Mouse (Mus musculus): Measurements from ENCODE around the gene Khdc4. TPM values are rescaled to one million over a fixed set of nuclear protein-coding genes. Genes with fewer than 3 reads are reported as not detected.

The Khdc4 gene
- total and polyA plus RNA-seq, 3 experiments: 35.2 to 56.6 (median 53.6) TPM

- in situ Hi-C loops (cut with MboI; ENCODE audit: low pct_ligation_motif_present, low pct_unique_long_range_greater_than_20kb, low sequenced_read_pairs): loop anchor here (5.0 to 25.0 kb wide), 3 partner anchors 41 to 176 kb away; no protein-coding TSS in a partner anchor
Observed at GRCm38 (mm10) chr3:88685958-88686451, 402 bp downstream of the Khdc4 start.

GRCm38 (mm10) chr3:88686734-88687611, 1.4 kb downstream of the Khdc4 start:
- Histone ChIP-seq H3K9ac (ENCODE audit: insufficient read depth, low read depth) (peak overlapping the region; percentile 74), H3K27me3 (replicated peaks) (no peaks in the 10 kb centered on the region), H3K79me2 (replicated peaks; ENCODE audit: control insufficient read depth, extremely low read depth, insufficient read depth, poor library complexity, severe bottlenecking) (peaks cover 52% of the 10 kb centered on the region), H3K4me2 (ENCODE audit: insufficient read depth, low read depth, poor library complexity, severe bottlenecking) (peak overlapping the region; percentile 61), H3K9me3 (replicated peaks; ENCODE audit: low read length) (no peaks in the 10 kb centered on the region), H3K4me3 (replicated peaks in 1 of 3; ENCODE audit: low read depth in 2 of 3, low read length in 2 of 3, poor library complexity in 1 of 3) (peak overlapping the region; percentile 77 to 97 (median 92)), H3K27ac (ENCODE audit: insufficient read depth, low read depth) (no peak overlapping the region), H3K4me1 (ENCODE audit: control insufficient read depth in 1 of 2, insufficient read depth in 2 of 2) (peaks cover 0 to 17% of the 10 kb centered on the region in 2 experiments; a peak in 2 of 4 replicates), H3K36me3 (replicated peaks in 1 of 2; ENCODE audit: control insufficient read depth in 1 of 2, insufficient read depth in 1 of 2, low read length in 1 of 2) (peaks cover 25 to 41% of the 10 kb centered on the region in 2 experiments)
- DNase-seq (ENCODE audit: extremely low read depth): no peak
- in situ Hi-C loops (cut with MboI; ENCODE audit: low pct_ligation_motif_present, low pct_unique_long_range_greater_than_20kb, low sequenced_read_pairs) (loop anchor here (5.0 to 25.0 kb wide), 3 partner anchors 40 to 175 kb away; no protein-coding TSS in a partner anchor), dilution Hi-C loops (cut with MboI; ENCODE audit: extremely low pct_ligation_motif_present, extremely low pct_unique_long_range_greater_than_20kb, low sequenced_read_pairs) (no loop called here)
- TF ChIP-seq SMC3 (IDR thresholded peaks at IDR 0.05; ENCODE audit: low read depth, low read length): no peak
- TF ChIP-seq NRF1 (IDR thresholded peaks at IDR 0.05; ENCODE audit: low read depth, low read length): peak; percentile 66
- no peak for TF ChIP-seq UBTF (IDR thresholded peaks at IDR 0.05; ENCODE audit: low read depth, low read length)
- TF ChIP-seq E2F4 (IDR thresholded peaks at IDR 0.05; ENCODE audit: insufficient replicate concordance, low read depth, low read length): no peak

More at GRCm38 (mm10) chr3:88685958-88686451, 402 bp downstream of the Khdc4 start:
- Histone ChIP-seq H3K4me3 (replicated peaks in 1 of 3; ENCODE audit: low read depth in 2 of 3, low read length in 2 of 3, poor library complexity in 1 of 3) (peak overlapping the region; percentile 77 to 97 (median 92)), H3K9ac (ENCODE audit: insufficient read depth, low read depth) (peak overlapping the region; percentile 74), H3K36me3 (replicated peaks in 1 of 2; ENCODE audit: control insufficient read depth in 1 of 2, insufficient read depth in 1 of 2, low read length in 1 of 2) (peaks cover 23 to 35% of the 10 kb centered on the region in 2 experiments), H3K9me3 (replicated peaks; ENCODE audit: low read length) (no peaks in the 10 kb centered on the region), H3K79me2 (replicated peaks; ENCODE audit: control insufficient read depth, extremely low read depth, insufficient read depth, poor library complexity, severe bottlenecking) (peaks cover 44% of the 10 kb centered on the region), H3K4me1 (ENCODE audit: control insufficient read depth in 1 of 2, insufficient read depth in 2 of 2) (peaks cover 0 to 17% of the 10 kb centered on the region in 2 experiments; a peak in 2 of 4 replicates), H3K4me2 (ENCODE audit: insufficient read depth, low read depth, poor library complexity, severe bottlenecking) (no peak overlapping the region), H3K27me3 (replicated peaks) (no peaks in the 10 kb centered on the region), H3K27ac (ENCODE audit: insufficient read depth, low read depth) (peak overlapping the region; percentile 72)
- dilution Hi-C loops (cut with MboI; ENCODE audit: extremely low pct_ligation_motif_present, extremely low pct_unique_long_range_greater_than_20kb, low sequenced_read_pairs): no loop called here
- peak; percentile 21 for DNase-seq (ENCODE audit: extremely low read depth)
- TF ChIP-seq CHD1 (IDR thresholded peaks at IDR 0.05; ENCODE audit: low read depth, low read length) (no peak), USF2 (conservative IDR thresholded peaks at IDR 0.05; ENCODE audit: low read depth, low read length) (no peak), EP300 (IDR thresholded peaks at IDR 0.05; ENCODE audit: low read length) (no peak), MEF2A (IDR thresholded peaks at IDR 0.05; ENCODE audit: borderline replicate concordance, low read depth, low read length) (no peak), JUND (conservative IDR thresholded peaks at IDR 0.05; ENCODE audit: low read depth, low read length) (no peak), USF1 (IDR thresholded peaks at IDR 0.05; ENCODE audit: low read depth, low read length) (no peak), KAT2A (IDR thresholded peaks at IDR 0.05; ENCODE audit: insufficient replicate concordance, low read length) (no peak), MYC (IDR thresholded peaks at IDR 0.05; ENCODE audit: low read depth, low read length) (no peak), CHD2 (IDR thresholded peaks at IDR 0.05; ENCODE audit: low read length) (no peak), ZMIZ1 (IDR thresholded peaks at IDR 0.05; ENCODE audit: low read depth, low read length) (no peak), E2F4 (IDR thresholded peaks at IDR 0.05; ENCODE audit: insufficient replicate concordance, low read depth, low read length) (no peak), JUN (IDR thresholded peaks at IDR 0.05; ENCODE audit: insufficient read depth, low read depth, low read length) (no peak), CTCF (conservative IDR thresholded peaks at IDR 0.05 in 1 of 2, IDR thresholded peaks at IDR 0.05 in 1 of 2; ENCODE audit: low read depth in 2 of 2, low read length in 2 of 2) (no peak), MAFK (IDR thresholded peaks at IDR 0.05; ENCODE audit: insufficient replicate concordance, low read length) (no peak), MAX (IDR thresholded peaks at IDR 0.05; ENCODE audit: low read length) (no peak), NELFE (IDR thresholded peaks at IDR 0.05; ENCODE audit: low read depth, low read length) (no peak), ETS1 (conservative IDR thresholded peaks at IDR 0.05; ENCODE audit: low read depth, low read length) (no peak), NRF1 (IDR thresholded peaks at IDR 0.05; ENCODE audit: low read depth, low read length) (no peak), UBTF (IDR thresholded peaks at IDR 0.05; ENCODE audit: low read depth, low read length) (no peak; the same call in 1 of the 2 replicates)

Measured in CH12.LX (cell line).